Mouse (Mus musculus): ENCODE measurements at regions not wholly inside any gene's neighbourhood (a gene's known extent, or its start where the extent isn't known, plus 50 kb on each side); places are given as distances from the start of the nearest gene placed in this dataset.
A peak's percentile ranks its signal among the peaks of the same experiment; 100 is the strongest.

DNA sequence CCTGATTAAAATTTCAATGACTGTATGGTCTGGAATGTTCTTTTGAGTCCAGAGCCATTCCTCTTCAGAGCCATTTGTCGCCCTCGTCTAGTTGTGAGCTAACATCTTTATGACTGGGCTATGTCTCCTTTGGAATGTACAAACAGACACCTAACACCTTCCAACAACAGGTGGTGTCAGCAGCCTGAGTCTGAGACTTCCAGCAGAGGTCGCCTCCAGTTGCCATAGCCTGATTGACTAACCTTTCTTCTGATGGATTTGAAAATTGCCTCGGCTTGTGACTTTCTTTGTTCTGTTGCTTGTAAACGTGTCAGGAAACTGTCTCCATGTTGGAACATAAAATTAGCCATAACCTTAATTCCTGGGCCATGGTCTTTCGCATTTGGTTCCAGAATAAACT lies 284.8 kb upstream of the Hs6st1 start:
- no peak for DNase-seq (ENCODE audit: low spot score in 2 of 2)

DNA sequence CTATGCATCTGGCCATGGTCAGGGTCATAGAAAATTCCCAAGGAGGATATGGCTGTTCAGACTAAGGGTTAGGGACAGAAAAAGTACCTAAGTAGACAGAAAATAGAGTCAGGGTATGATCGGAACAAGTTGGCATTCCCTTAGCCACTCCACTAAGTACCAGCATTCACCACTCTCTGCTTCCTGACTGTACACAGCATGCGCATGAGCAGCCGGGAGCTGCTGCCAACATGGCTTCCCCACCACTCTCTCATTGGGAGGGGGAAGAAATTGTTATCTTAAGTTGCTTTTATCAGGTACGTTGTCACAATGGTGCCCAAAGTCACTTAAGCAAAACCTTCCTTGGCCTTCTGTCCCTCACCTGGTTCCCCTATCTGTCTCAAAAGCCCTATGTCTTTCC lies 282.0 kb upstream of the Hs6st1 start:
- no peak for DNase-seq (ENCODE audit: low spot score in 2 of 2)

DNA sequence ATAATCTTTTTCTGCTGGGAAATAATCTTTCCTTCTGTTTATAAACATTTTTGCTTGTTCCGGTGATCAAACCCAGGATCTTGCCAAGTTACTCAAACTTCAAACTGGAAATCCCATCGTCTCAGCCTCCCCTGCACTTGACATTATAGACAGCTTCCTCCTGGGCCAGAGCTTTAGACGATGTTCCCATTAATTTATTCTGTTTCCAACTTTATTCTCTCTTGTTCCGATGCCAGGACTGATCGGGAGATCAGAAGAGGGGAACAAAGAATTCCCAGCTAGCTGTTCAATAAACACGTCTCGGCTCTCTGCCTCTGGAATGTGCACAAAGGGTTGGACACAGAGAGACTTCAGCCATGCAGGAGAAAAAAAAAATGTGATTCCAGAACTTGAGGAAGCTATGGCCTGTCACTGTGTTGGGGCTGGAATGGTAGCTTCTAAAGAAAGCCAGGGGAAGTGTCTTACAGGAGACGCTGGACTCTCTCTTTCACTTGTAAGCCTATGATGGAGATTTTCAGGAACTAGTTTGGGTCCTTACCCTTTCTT lies 281.5 kb upstream of the Hs6st1 start:
- DNase-seq (ENCODE audit: low spot score in 2 of 2): no peak

DNA sequence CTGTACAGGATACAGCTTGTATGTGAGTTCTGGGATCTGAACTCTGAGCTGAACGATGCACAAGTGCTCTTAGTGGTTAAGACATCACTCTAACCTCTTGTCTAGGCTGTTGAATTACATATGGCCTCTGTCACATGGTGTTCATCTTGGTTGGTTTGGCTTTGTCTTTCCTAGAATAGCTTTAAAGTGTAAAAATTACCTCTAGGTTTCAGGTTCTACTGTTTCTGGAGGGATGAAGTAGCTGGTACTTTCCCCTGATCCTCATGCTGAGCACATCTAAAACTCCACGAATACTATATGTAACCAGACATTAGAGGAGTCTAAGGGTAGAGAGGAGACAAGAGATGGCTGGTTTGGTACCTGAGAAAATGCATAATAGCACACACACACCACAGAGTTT lies 271.1 kb upstream of the Hs6st1 start:
- DNase-seq (ENCODE audit: low spot score in 2 of 2): no peak

DNA sequence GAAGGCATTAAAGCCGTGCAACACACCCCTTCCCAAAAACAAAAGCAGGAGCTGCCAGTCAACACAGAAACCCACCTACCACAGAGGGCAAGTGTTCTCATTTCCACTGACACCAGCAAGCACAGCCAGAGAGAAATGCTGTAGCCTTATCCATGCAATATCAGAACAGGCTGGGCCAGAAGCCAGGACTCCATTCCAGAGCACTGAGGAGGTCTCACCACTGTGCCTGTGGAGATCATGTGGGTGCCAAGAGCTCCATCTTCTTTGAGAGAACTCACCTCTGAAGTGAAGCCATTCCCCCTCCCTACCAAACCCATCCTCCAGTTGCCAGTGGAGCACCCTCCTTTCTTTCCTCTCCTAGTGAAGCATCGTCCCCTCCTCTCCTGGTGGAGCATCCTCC lies 270.7 kb upstream of the Hs6st1 start:
- DNase-seq (ENCODE audit: low spot score in 2 of 2): no peak

DNA sequence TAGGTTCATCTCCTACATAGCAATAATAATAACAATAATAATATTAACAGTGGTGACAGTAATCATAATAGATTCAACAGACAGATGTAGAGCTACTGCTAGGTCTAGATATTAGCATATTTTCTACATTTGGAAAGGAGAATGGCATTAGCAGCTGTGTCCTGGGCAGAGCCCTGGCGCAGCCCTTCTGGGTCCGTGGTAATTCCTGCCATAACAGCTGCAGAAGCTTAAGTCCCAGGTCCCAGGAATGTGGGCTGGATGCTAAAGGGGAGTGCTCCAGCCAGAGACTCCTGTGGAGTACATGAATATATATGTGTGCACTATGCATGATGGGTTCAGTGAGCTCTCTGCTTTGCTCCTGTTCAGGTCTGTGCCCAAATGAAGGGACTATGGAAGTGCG lies 262.7 kb upstream of the Hs6st1 start:
- no peak for DNase-seq (ENCODE audit: low spot score in 2 of 2)

DNA sequence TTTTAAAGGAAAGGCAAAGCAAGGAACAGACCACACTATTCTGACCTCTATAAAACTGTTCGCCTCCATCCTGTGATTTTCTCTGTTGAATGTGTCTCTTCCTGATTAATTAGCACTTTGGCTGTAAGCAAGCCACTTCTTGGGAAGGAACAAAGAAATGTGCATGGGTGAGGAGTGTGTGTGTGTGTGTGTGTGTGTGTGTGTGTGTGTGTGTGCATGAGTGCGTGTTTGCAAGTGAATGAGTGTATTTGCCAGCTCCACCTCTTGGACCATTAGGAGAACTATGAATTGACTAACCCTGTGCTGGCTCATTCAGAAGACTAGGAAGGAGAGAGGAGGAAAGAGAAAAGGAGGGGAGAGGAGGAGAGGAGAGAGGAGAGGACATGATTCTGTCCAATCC lies 261.9 kb upstream of the Hs6st1 start:
- no peak for DNase-seq (ENCODE audit: low spot score in 2 of 2)

DNA sequence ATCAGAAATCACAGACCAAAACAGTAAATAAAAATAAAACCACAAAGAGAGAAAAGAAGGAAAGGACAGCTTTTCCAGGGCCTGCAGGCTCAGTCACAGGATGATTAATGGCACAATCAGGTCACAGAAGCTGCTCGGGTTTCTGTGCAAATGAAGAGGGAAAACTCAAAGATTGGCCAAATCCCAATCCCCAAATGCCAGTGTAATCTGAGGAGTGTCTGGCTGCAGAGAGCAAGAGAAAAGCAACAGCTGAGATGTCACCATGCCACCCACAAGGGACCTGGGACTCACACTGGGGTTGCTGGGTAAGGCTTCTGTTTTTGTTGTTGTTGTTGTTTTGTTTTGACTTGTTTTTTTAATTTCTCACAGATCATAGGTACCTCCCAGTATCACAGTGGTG lies 261.5 kb upstream of the Hs6st1 start:
- DNase-seq (ENCODE audit: low spot score in 2 of 2): no peak

DNA sequence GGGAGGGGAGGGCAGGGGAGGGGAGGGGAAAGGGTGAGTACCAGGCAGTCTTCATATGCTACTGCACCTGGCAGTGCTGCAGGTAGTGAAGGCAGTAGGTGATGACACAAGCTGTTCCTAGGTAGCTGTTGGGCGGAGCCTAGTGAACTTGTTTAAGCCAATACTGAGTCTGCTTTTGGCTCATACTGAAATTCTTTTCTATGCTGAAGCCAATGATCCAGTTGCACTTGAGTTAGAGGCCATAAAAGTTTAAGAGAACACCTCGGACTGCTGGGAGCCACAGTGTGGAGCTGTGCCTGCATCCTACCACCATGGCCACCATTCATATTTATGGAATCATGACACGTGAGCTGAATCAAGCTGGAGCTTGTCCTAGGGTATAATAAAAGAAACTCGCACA lies 259.3 kb upstream of the Hs6st1 start:
- no peak for DNase-seq (ENCODE audit: low spot score in 2 of 2)

DNA sequence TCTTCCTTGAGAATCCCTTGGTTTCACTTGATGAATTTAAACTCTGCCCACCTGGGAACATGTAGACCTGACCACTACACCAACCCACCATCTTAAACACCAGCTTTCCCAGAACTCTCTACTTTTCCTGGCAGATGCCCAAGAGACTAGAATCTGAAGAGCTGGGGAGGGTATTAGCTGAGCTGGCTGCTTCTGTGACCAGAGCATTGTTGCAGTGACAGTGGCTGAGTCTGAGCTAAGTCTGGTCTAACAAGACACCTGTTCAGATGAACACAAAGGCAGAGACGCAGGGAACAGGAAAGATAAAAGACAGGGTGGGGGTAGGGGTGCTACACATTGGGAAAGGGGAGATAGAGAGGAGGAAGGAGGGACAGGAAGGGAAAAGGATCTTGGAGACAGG lies 258.9 kb upstream of the Hs6st1 start:
- DNase-seq (ENCODE audit: low spot score in 2 of 2): no peak

DNA sequence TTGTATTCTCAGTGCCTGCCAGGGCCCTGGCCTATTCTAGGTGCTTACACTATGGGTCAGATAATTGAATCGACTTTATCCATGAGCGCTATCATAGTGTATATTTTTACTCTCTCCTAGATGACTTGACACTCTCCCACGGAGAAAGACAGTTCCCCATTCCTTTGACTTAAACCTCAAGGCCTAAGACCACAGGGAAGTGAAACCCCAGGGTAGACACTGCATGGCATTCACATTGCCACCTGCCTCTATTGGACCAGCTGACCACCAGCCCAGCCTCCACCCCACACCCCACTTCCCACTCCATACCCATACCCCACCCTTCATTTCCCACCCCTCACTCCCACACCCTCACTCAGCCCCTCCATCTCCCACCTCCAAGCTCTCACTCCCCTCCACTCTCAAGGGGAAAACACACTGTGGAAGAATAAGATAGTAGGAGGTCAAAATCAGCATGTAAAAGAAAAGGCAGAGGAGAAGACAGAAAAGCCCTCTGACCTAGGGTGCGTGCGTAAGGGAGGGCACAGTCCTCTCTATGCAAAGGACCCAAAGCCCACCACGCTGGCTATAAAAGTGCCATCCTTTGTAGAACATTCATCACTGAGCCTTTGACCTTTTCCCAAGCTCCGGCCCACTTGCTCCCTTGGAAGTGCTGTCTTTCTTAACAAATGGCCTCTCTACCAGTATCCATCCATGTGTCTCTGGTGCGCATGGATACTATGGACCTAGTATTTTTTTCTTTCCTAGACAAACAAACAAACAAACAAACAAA lies 257.4 kb upstream of the Hs6st1 start:
- no peak for DNase-seq (ENCODE audit: low spot score in 2 of 2)

DNA sequence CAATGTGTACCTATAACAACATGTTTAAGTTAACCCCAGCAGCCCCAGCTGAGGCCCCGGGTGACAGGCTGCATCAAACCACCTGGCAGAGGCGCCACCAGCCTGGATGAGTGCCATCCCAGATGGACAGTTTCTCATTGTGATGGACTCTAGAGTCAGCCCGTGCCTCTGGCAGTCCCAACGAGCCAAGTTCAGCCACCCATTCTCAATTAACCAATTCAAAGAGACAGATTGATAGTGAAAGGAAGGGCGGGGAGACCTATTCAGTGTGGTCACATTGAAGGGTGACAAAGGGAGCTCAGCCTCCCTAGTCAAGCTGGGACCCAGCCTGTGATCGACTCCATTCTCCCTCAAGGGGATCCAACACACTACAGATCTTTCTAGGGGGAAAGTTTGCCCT lies 256.8 kb upstream of the Hs6st1 start:
- DNase-seq (ENCODE audit: low spot score in 2 of 2): no peak

DNA sequence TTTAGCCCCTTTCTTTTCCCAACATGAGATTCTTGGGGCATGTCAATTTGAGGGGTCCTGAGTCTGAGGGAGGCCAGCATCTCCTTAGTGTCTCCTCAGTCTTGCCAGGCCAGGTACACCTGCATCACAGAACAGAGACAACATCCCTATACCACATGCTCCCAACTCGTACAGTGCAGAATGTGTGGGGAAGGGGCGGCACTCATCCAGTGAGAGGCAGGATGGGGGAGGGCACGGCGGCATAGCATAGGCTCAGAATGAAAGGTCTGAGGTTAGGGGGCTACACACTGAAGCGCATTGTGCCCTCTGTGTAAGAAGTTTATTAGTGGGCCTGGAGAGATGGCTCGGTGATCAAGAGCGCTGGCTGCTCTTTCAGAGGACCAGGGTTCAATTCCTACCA lies 256.4 kb upstream of the Hs6st1 start:
- no peak for DNase-seq (ENCODE audit: low spot score in 2 of 2)

DNA sequence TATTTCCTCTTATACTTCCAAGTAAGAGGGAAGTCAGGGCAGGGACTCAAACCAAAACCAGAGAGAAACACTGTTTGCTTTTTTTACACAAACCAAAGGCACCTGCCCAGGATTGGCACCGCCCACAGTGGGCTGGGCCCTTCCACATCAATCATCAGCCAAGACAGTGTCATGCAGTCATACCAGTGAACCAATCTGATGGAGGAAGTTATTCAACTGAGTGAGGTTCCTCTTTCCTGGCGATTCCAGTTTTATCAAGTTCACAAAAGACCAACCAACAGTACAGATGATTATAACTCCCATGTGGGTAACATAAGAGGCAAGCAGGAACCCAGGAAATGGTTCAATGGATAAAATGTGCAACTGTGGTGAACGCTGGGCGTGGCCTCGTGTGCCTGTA lies 254.6 kb upstream of the Hs6st1 start:
- no peak for DNase-seq (ENCODE audit: low spot score in 2 of 2)

DNA sequence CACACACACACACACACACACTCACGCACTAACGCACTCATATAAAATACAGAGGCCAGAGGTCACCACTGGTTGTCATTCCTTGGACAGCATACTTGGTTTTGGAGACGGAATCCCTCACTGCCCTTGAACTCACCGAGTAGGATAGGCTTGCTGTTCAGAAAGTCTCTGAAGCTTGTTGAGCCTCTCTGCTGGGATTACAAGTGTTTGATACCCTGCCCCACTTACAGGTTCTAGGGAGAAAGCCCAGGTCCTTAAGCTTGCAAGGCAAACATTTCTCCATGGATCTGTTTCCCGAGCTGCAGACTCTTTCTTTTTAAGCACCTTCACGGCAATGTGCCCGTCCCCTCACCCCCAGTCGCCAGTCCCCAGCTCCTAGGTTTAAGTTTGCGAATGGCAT lies 254.0 kb upstream of the Hs6st1 start:
- DNase-seq (ENCODE audit: low spot score in 2 of 2): no peak

DNA sequence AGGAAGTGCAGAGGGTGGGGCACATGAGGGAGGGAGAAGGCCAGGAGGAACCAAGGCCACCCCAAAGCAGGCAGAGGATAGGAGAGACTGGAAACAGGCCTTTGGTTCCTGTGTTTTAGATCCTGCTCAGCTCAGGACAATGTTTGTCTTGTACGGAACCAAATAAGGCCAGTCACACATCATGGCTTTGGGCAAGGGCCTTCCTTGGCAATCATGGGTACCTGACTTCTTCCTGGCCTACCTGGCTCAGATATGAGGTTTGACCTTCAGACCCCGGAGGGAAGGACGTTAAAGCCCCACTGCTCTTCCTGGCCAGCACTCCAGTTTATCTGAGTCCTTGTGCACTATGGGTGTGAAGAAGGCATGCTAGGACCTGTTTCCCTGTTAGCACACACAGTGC lies 253.4 kb upstream of the Hs6st1 start:
- DNase-seq (ENCODE audit: low spot score in 2 of 2): no peak

DNA sequence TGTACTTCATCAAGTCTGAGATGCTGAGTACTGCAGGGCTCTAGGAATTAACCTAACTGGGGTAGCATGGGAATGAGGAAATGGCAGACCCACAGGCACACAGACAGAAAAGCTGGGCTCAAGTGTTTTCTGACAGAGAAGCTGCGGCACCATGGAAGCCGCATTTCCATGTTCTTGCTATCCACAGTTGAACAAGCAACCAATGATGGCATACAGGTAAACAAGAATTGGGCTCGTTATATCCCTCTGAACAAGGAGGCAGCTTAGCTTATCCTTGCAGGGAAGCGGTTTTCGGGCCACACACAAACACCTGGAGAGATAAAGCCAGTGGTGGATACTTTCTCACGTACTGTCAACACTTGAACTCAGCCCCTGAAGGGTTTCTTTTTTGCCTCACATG lies 246.4 kb upstream of the Hs6st1 start:
- no peak for DNase-seq (ENCODE audit: low spot score in 2 of 2)

DNA sequence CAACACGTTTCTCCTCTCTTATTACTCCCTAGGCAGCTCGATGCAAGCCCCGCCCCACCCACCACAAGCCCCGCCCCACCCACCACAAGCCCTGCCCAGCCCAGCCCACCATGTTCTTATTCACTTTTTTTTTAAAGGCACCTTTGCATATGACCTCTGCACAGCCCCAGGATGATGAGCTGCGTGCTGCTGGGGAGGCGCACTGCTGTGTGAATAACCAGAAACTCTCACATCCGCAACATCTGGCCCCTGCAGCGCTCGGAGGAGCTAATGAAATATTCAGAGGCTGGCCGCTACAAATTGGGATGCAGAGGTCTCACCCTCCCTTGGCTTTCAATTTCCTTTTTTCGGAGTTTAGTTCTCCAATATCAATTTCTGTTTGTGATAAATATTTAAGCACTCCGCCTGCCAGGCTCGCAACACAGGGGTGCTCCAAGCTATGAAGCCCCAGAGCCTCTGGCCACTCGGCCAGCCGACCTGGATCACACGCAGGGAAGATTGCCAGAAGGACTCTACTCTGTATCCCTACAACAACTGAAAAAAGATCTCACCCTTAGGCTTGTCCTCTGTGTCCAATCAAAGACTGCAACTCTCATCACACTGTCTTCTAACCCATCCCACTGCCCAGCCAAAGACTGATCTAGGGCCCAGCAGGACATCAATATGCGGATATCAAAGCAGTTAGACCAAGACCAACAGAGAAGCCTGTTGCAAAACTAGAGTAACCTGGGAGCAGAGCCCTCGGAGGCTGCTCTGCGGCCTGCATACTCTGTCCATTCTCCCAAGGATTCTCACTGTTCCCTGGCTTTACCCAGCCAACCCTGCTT lies 245.6 kb upstream of the Hs6st1 start:
- DNase-seq (ENCODE audit: low spot score in 2 of 2): no peak

DNA sequence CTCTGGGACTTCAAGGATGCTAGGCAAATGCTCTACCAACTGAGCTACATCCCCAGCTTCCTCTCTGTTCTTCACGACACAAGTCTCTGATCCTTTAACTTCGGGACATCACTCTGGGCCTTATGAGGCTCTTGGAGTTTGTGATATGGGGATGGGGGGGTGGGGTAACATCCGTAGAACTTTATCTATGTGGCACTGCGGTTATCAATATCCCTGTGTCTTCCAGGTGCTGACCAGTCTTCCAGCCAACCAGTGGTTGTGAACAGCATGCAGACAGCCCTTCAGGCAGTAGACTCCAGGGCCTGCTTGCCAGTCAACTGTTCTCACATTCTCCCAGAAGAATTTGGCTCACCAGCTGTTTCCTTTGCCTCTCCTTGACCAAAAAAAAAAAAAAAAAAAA lies 244.7 kb upstream of the Hs6st1 start:
- DNase-seq (ENCODE audit: low spot score in 2 of 2): no peak

DNA sequence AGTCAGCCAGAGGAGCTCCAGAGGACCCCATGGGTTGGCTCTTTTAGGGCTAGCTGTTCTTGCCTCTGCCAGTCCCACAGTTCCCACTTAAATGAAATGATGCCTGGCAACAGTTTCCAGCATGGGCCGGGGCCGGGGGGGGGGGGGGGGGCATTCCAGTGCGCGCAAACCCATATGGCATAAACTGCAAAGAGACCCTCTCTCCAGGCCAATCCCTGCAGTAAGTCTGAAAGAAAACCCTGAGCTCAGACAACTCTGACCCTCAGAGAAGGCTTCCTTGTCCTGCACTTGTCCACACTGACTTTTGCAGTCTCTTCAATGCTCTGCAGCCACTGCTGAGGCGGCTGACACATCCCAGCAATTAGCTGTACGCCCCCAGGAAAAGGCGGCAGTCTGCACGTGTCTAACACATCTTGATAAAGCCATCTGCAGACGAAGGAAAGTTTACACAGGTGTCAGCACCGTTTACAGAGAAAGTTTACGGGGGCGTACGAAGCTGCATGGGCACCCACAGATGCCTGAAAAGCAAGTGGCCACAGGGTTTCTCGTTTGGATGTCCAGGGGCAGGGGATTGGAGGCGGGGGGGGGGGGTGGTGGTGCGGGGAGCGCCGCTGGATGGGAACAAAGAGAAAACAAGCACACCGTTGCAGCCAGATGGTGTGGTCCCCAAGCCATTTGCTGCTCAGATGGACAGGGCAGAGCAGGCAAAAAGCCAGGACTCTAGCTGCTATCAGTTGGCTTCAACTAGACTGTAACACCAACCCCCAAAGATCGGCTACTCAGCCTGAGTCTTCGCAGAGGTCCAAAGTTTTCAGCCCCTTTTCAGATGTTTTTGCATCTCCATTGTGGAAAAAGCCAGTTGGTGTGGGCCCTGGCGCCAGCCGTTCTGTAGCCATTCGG lies 244.0 kb upstream of the Hs6st1 start:
- DNase-seq (ENCODE audit: low spot score in 2 of 2): peak in 1 of 2 experiments; percentile 30

DNA sequence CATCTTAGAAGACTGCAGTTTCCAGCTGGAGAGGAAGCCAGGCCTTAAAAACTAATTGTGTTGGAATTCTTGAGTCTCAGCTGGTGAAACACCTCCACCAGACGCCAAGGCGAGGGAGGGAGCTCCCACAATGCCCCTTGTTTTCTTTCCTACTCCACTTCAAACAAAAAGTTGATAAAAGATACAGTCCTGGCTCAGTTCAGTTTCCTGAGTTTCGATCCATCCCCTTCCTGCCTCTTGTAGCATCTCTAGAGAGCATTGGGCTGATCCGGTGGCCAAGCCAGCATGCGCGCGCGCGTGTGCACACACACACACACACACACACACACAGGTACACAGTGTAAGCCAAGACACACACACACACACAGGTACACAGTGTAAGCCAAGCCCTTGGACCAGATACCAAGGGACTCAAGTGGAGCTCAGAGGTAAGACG lies 242.7 kb upstream of the Hs6st1 start:
- DNase-seq (ENCODE audit: low spot score in 2 of 2): no peak

DNA sequence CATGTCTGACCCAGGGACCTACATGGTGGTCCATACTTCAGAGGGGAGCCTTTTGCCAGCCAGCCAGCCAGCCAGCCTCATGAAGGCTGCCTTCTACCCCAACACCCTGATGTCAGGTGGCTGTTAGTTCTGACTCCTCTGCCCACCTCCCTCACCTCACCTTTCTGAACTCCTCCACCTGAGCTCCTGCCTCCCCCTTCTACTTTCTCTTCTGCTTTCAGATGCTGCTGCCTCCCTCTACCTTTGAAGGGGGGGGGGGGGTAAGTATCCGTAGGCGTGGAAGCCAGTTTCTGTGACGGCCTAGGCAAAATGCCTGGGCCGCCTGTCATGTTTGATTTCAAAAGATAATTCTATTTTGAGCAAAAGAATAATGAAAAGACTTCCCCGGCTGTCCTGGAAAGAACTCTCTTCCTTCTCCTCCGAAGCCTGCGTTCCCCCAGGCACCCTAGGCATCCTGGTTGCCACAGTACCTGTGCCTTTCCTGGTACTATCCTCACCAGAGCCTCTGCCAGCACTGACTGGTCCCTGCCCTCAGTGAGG lies 241.6 kb upstream of the Hs6st1 start:
- DNase-seq (ENCODE audit: low spot score in 2 of 2): no peak
